Mouse (Mus musculus) lung, adult 2 months (tissue): ENCODE data around the gene Fam210b.

Experiments used
- CTCF ChIP-seq: fragments of 200-500 bp; IDR thresholded peaks from 2 replicates; pipeline ENCODE4 v1.5.1; 2011; ENCODE audit warnings: mild to moderate bottlenecking, low read length, control low read depth; ENCODE audit not compliant: insufficient read depth
- POLR2A ChIP-seq: fragments of 200-500 bp; IDR thresholded peaks from 2 replicates; pipeline ENCODE4 v1.6.1; 2011; ENCODE audit warnings: low read depth, mild to moderate bottlenecking, control low read depth, low read length, borderline replicate concordance; ENCODE audit errors: extremely low read depth

- TF ChIP-seq CTCF (no peak), POLR2A (no peak)
These were observed 3.8 kb upstream of the Fam210b start for GRCm38 (mm10) chr2:172341606-172342005.
